Mouse (Mus musculus): ENCODE data around the gene Batf3.

DNA sequence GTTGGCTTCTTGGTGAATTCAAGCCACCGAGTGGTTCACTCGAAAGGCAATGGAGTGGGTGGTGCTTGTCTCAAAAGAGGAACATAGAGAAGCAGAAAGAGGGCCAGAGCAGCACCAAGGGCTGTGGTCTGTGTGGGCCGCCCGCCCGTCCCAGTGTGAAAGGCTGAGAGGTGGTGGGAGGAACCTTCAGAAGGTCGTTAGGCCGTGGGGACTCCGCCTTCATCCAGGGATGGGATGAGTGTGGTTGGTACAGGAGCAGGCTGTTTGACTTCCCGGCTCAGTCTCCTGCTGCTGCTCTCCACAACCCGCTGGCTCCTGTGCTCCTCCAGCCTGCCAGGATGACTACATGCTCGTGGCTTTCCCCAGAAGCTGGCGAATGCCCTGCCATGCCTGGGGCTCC, 12.1 kb upstream of the Batf3 start:
- TF ChIP-seq POLR2A (IDR thresholded peaks at IDR 0.05; ENCODE audit: extremely low read depth, insufficient read depth, low read length): no peak
- no peak for TF ChIP-seq CTCF (IDR thresholded peaks at IDR 0.05; ENCODE audit: low read depth, low read length)
